Mouse (Mus musculus) liver, embryonic 14.5 days (tissue): ENCODE measurements around the gene Mcm7.

Source experiments
- CTCF ChIP-seq: IDR thresholded peaks from 2 replicates; pipeline ENCODE4 v1.5.1; 2016; ENCODE audit warnings: antibody characterized with exemption, low read depth, control low read depth
- EP300 ChIP-seq: IDR thresholded peaks from 2 replicates; pipeline ENCODE4 v1.6.1; 2016; ENCODE audit warnings: antibody characterized with exemption, low read depth

- TF ChIP-seq CTCF = no peak
- TF ChIP-seq EP300 = peak; percentile 36; the same call in 1 of the 2 replicates
Observed at GRCm38 (mm10) chr5:138137257-138137656, 35.0 kb downstream of the Mcm7 start.
